Mouse (Mus musculus): ENCODE measurements around the gene Lat2.

GRCm38 (mm10) chr5:134656708-134657107 lies 41.9 kb upstream of the Lat2 start:
- TF ChIP-seq POLR2A (IDR thresholded peaks at IDR 0.05; ENCODE audit: extremely low read depth, insufficient read depth, low read length) (no peak), CTCF (IDR thresholded peaks at IDR 0.05; ENCODE audit: low read depth, low read length) (no peak)
